25 mouse cellular contexts compared by ENCODE assay signal in genomic region chr13:116795041-116795440, GRCm38 (mm10).
DNase-seq lines count a peak whose midpoint lies in the region; ATAC-seq and TF ChIP-seq lines count a peak whose summit lies in the region.
"Had no signal": no experiment of that assay in that cellular context is flagged by ENCODE, and none has a peak within 500 bp of the region (broad histone marks: within the 10 kb centered on the region; RNA-seq: fewer than 3 reads in every experiment).

No protein-coding gene starts in this region.

- H3K36me3 ChIP-seq in intestine, postnatal 0 days (ENCODE audit: control insufficient read depth, insufficient read depth), result no peaks in the 10 kb centered on the region
- no peaks in the 10 kb centered on the region for H3K36me3 ChIP-seq in forebrain, embryonic 12.5 days (replicated peaks)
- H3K36me3 ChIP-seq: embryonic facial prominence, embryonic 10.5 days; embryonic facial prominence, embryonic 12.5 days; forebrain, embryonic 15.5 days; G1E had no signal

- H3K9ac ChIP-seq in intestine, postnatal 0 days (ENCODE audit: low read depth, low read length), result no peak overlapping the region
- H3K9ac ChIP-seq in forebrain, embryonic 12.5 days, result no peak overlapping the region
- H3K9ac ChIP-seq: embryonic facial prominence, embryonic 12.5 days; forebrain, embryonic 13.5 days; forebrain, embryonic 15.5 days; forebrain, postnatal 0 days had no signal

- H3K4me1 ChIP-seq in intestine, postnatal 0 days (replicated peaks; ENCODE audit: control insufficient read depth, insufficient read depth, low read length), result no peaks in the 10 kb centered on the region
- H3K4me1 ChIP-seq in forebrain, embryonic 12.5 days, result no peaks in the 10 kb centered on the region
- H3K4me1 ChIP-seq: embryonic facial prominence, embryonic 10.5 days; embryonic facial prominence, embryonic 12.5 days; forebrain, embryonic 13.5 days; forebrain, embryonic 15.5 days had no signal

- H3K9me3 ChIP-seq in intestine, postnatal 0 days (ENCODE audit: control insufficient read depth), result no peaks in the 10 kb centered on the region
- no peaks in the 10 kb centered on the region for H3K9me3 ChIP-seq in forebrain, embryonic 12.5 days
- H3K9me3 ChIP-seq: embryonic facial prominence, embryonic 10.5 days; embryonic facial prominence, embryonic 12.5 days; forebrain, embryonic 13.5 days; forebrain, embryonic 15.5 days had no signal

- ATAC-seq in intestine, postnatal 0 days, result no peak
- ATAC-seq in forebrain, embryonic 12.5 days (ENCODE audit: low FRiP score), result no peak
- ATAC-seq: activated CD4-positive, CD25-positive, alpha-beta regulatory T cell, adult 4 months; forebrain, embryonic 13.5 days; forebrain, embryonic 15.5 days; forebrain, postnatal 0 days; Patski had no signal

- DNase-seq in ES-CJ7 (ENCODE audit: low read depth, low spot score), result peak; percentile 56
- peak; percentile 49 for DNase-seq in ZHBTc4 (ENCODE audit: low read depth, low spot score)
- DNase-seq in embryo, embryonic 10.5 days (ENCODE audit: low spot score), result peak; percentile 10
- DNase-seq in embryo, embryonic 9.5 days (ENCODE audit: extremely low spot score), result peak; percentile 4
- DNase-seq in frontal cortex, postnatal 36 days (ENCODE audit: low spot score in 2 of 2), result no peak
- DNase-seq in kidney, postnatal 36 days, result no peak
- DNase-seq: adrenal gland, adult 8-10 months; adrenal gland, postnatal 14 days; adrenal gland, postnatal 36 days; B cell, adult 2 months; cerebellum, adult 11-12 months; cerebellum, adult 2 months; cerebellum, adult 9-10 months; cerebellum, postnatal 10 days; cerebellum, postnatal 25 days; forebrain, postnatal 0 days had no signal

- no peak overlapping the region for H3K27ac ChIP-seq in intestine, postnatal 0 days (ENCODE audit: low read depth, low read length)
- H3K27ac ChIP-seq in forebrain, embryonic 12.5 days, result no peak overlapping the region
- H3K27ac ChIP-seq: embryonic facial prominence, embryonic 10.5 days; embryonic facial prominence, embryonic 12.5 days; forebrain, embryonic 13.5 days; forebrain, embryonic 15.5 days had no signal

- no peak overlapping the region for H3K4me3 ChIP-seq in intestine, postnatal 0 days (ENCODE audit: low read depth, low read length)
- H3K4me3 ChIP-seq in forebrain, embryonic 12.5 days (replicated peaks), result no peak overlapping the region
- H3K4me3 ChIP-seq: embryonic facial prominence, embryonic 10.5 days; embryonic facial prominence, embryonic 12.5 days; forebrain, embryonic 13.5 days; forebrain, embryonic 15.5 days had no signal

- WGBS in intestine, postnatal 0 days, result 30% methylated on average over 2 of the region's 2 CpGs
- 35% methylated on average over 2 of the region's 2 CpGs for WGBS in forebrain, embryonic 12.5 days

- no peak overlapping the region for H3K4me2 ChIP-seq in intestine, postnatal 0 days (replicated peaks; ENCODE audit: low read depth)
- no peak overlapping the region for H3K4me2 ChIP-seq in forebrain, embryonic 12.5 days
- H3K4me2 ChIP-seq: embryonic facial prominence, embryonic 12.5 days; forebrain, embryonic 13.5 days; forebrain, embryonic 15.5 days had no signal

- no peaks in the 10 kb centered on the region for H3K27me3 ChIP-seq in intestine, postnatal 0 days (replicated peaks; ENCODE audit: control insufficient read depth, insufficient read depth, low read length)
- no peaks in the 10 kb centered on the region for H3K27me3 ChIP-seq in forebrain, embryonic 12.5 days
- H3K27me3 ChIP-seq: embryonic facial prominence, embryonic 12.5 days; forebrain, embryonic 13.5 days; forebrain, embryonic 15.5 days had no signal

- TF ChIP-seq CTCF in intestine, postnatal 0 days (IDR thresholded peaks at IDR 0.05; ENCODE audit: low read depth), result no peak

Comparison
In these comparisons a context has a peak if more than half of its experiments do, and no peak if none do; other contexts are left out.
1. DNase-seq: peak in ES-CJ7 (single experiment), ZHBTc4 (single experiment), embryo, embryonic 10.5 days (single experiment) and embryo, embryonic 9.5 days (single experiment); none in frontal cortex, postnatal 36 days (0 of 2) and kidney, postnatal 36 days (0 of 2).